Mouse (Mus musculus) liver, embryonic 14.5 days (tissue): ENCODE measurements at regions not wholly inside any gene's neighbourhood (a gene's known extent, or its start where the extent isn't known, plus 50 kb on each side); places are given as distances from the start of the nearest gene placed in this dataset.

Experiments
- CTCF ChIP-seq: IDR thresholded peaks from 2 replicates; pipeline ENCODE4 v1.5.1; 2016; ENCODE audit warnings: antibody characterized with exemption, low read depth, control low read depth
- EP300 ChIP-seq: IDR thresholded peaks from 2 replicates; pipeline ENCODE4 v1.6.1; 2016; ENCODE audit warnings: antibody characterized with exemption, low read depth

DNA sequence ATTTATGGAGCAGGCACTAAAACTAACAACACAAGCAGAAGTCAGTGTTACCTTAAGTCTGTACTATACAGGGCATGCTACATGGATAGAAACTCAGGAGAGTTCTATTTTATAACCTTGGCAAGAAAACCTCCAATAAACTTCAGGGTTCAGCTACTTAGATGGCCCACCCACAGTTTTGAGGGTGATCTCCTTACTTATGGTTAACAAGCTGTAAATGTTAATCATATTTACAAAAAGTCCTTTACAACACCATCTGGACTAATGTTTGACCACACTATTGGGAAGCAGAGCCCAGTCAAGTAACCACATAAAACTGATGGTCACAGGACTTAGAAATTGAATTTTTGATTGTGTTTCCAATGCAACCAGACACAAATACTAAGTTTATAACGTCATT, 187.8 kb downstream of the Car2 start:
- TF ChIP-seq CTCF (no peak), EP300 (no peak)
